Mouse (Mus musculus) liver, embryonic 11.5 days (tissue): ENCODE data around the gene Mrps6. TPM values are rescaled to one million over a fixed set of nuclear protein-coding genes. Genes with fewer than 3 reads are reported as not detected.

Experiments used
- ATAC-seq: fragments of 200-750 bp; cut with Nextera tagmentation; replicated peaks from 2 replicates; pipeline ENCODE4 v1.8.0; 2017; ENCODE audit warnings: moderate number of reproducible peaks, mild to moderate bottlenecking, moderate TSS enrichment, moderate library complexity; ENCODE audit not compliant: low FRiP score
- DNase-seq: peaks from one replicate; pipeline ENCODE4 v3.0.0-alpha.2; 2017; ENCODE audit warnings: low spot score
- H3K27ac ChIP-seq: fragments of 300-500 bp; sonication (generic); 2 replicates; pipeline ENCODE4 v1.5.1; 2014; ENCODE audit warnings: mild to moderate bottlenecking, low read depth, low read length, control low read depth
- H3K27me3 ChIP-seq: fragments of 300-500 bp; sonication (generic); replicated peaks from 2 replicates; pipeline ENCODE4 v1.6.1; 2014; ENCODE audit warnings: low read length, mixed read lengths; ENCODE audit not compliant: control insufficient read depth, insufficient read depth
- H3K36me3 ChIP-seq: fragments of 300-500 bp; sonication (generic); 2 replicates; pipeline ENCODE4 v1.6.1; 2014; ENCODE audit warnings: mild to moderate bottlenecking, low read length, moderate library complexity, mixed read lengths; ENCODE audit not compliant: control insufficient read depth, insufficient read depth
- H3K4me1 ChIP-seq: fragments of 300-500 bp; sonication (generic); replicated peaks from 2 replicates; pipeline ENCODE4 v1.6.1; 2014; ENCODE audit warnings: low read length, mixed read lengths; ENCODE audit not compliant: control insufficient read depth, insufficient read depth
- H3K4me2 ChIP-seq: fragments of 300-500 bp; sonication (generic); 2 replicates; pipeline ENCODE4 v1.6.1; 2014; ENCODE audit warnings: mild to moderate bottlenecking, control low read depth, moderate library complexity
- H3K4me3 ChIP-seq: fragments of 300-500 bp; sonication (generic); 2 replicates; pipeline ENCODE4 v1.5.1; 2014; ENCODE audit warnings: low read depth, low read length, control low read depth
- H3K9ac ChIP-seq: fragments of 300-500 bp; sonication (generic); 2 replicates; pipeline ENCODE4 v1.6.1; 2014; ENCODE audit warnings: low read depth, low read length, control low read depth
- H3K9me3 ChIP-seq: fragments of 300-500 bp; sonication (generic); 2 replicates; pipeline ENCODE4 v1.6.1; 2016; ENCODE audit warnings: low read length, inconsistent platforms, mixed read lengths; ENCODE audit not compliant: control insufficient read depth
- WGBS: fragments of 180-500 bp; shearing (Covaris S2); extraction: QIAGEN DNeasy Blood & Tissue Kit; methylation state at CpG from one replicate; pipeline ENCODE4 v1.1.7; 2014; 5-methylcytosine and 5-hydroxymethylcytosine counted together
- polyA plus RNA-seq: library from polyadenylated mRNA; unstranded; fragments of >200 nt; fragmentation: Nextera tagmentation; extraction: Ambion mirVana; gene quantifications from 2 replicates; pipeline ENCODE4 v1.2.1, GENCODE M21; 2014

Mrps6 gene
- polyA plus RNA-seq, 1 experiment from 2014 or later = 97.5 TPM

- ATAC-seq (no peak), DNase-seq (no peak)
- Histone ChIP-seq H3K36me3 (no peaks in the 10 kb centered on the region), H3K4me3 (no peak overlapping the region), H3K4me2 (no peak overlapping the region), H3K9me3 (no peaks in the 10 kb centered on the region), H3K27ac (no peak overlapping the region), H3K4me1 (no peaks in the 10 kb centered on the region), H3K9ac (no peak overlapping the region), H3K27me3 (no peaks in the 10 kb centered on the region)
- 80% methylated on average over 9 of the region's 9 CpGs for WGBS
Measured at GRCm38 (mm10) chr16:92140328-92140727, 82.3 kb downstream of the Mrps6 start.

GRCm38 (mm10) chr16:92141021-92141420 is 83.0 kb downstream of the Mrps6 start:
- no peaks in the 10 kb centered on the region for H3K4me1 ChIP-seq
- WGBS = 95% methylated on average over 12 of the region's 12 CpGs
- no peaks in the 10 kb centered on the region for H3K9me3 ChIP-seq
- H3K27me3 ChIP-seq = no peaks in the 10 kb centered on the region
- no peak overlapping the region for H3K4me2 ChIP-seq
- DNase-seq (no peak), ATAC-seq (no peak)
- H3K27ac ChIP-seq = no peak overlapping the region
- no peak overlapping the region for H3K9ac ChIP-seq
- no peaks in the 10 kb centered on the region for H3K36me3 ChIP-seq
- no peak overlapping the region for H3K4me3 ChIP-seq

GRCm38 (mm10) chr16:92142426-92143012 is 84.4 kb downstream of the Mrps6 start:
- Histone ChIP-seq H3K27me3 (no peaks in the 10 kb centered on the region), H3K4me1 (no peaks in the 10 kb centered on the region), H3K9ac (no peak overlapping the region), H3K27ac (no peak overlapping the region), H3K4me2 (no peak overlapping the region), H3K9me3 (no peaks in the 10 kb centered on the region), H3K4me3 (no peak overlapping the region), H3K36me3 (no peaks in the 10 kb centered on the region)
- DNase-seq (no peak), ATAC-seq (no peak)
- 74% methylated on average over 9 of the region's 9 CpGs for WGBS

GRCm38 (mm10) chr16:92147631-92148366 is 89.7 kb downstream of the Mrps6 start:
- no peaks in the 10 kb centered on the region for H3K4me1 ChIP-seq
- H3K27ac ChIP-seq = no peak overlapping the region
- no peaks in the 10 kb centered on the region for H3K9me3 ChIP-seq
- H3K4me2 ChIP-seq = no peak overlapping the region
- 0 out of 2 replicates have a peak, but pooled peaks cover 3% of the 10 kb centered on the region for H3K27me3 ChIP-seq
- 84% methylated on average over 12 of the region's 12 CpGs for WGBS
- no peak overlapping the region for H3K4me3 ChIP-seq
- no peak overlapping the region for H3K9ac ChIP-seq
- ATAC-seq = no peak
- no peak for DNase-seq
- H3K36me3 ChIP-seq = no peaks in the 10 kb centered on the region

GRCm38 (mm10) chr16:92148367-92148728 is 90.3 kb downstream of the Mrps6 start:
- Histone ChIP-seq H3K9me3 (no peaks in the 10 kb centered on the region), H3K4me3 (no peak overlapping the region), H3K36me3 (no peaks in the 10 kb centered on the region), H3K4me1 (no peaks in the 10 kb centered on the region), H3K27me3 (0 out of 2 replicates have a peak, but pooled peaks cover 3% of the 10 kb centered on the region), H3K27ac (no peak overlapping the region), H3K4me2 (no peak overlapping the region), H3K9ac (no peak overlapping the region)
- DNase-seq = no peak
- ATAC-seq = no peak
- 75% methylated on average over 2 of the region's 2 CpGs for whole genome bisulfite sequencing

GRCm38 (mm10) chr16:92150975-92151374 is 92.9 kb downstream of the Mrps6 start:
- Histone ChIP-seq H3K4me2 (no peak overlapping the region), H3K4me3 (no peak overlapping the region), H3K9ac (no peak overlapping the region), H3K36me3 (no peaks in the 10 kb centered on the region), H3K9me3 (no peaks in the 10 kb centered on the region), H3K4me1 (no peaks in the 10 kb centered on the region), H3K27ac (no peak overlapping the region), H3K27me3 (peaks cover 3% of the 10 kb centered on the region; the same call in 1 of the 2 replicates)
- DNase-seq = no peak
- 72% methylated on average over 4 of the region's 4 CpGs for WGBS
- no peak for ATAC-seq

GRCm38 (mm10) chr16:92158021-92158455 is 100.0 kb downstream of the Mrps6 start:
- Histone ChIP-seq H3K27ac (peak overlapping the region; percentile 63), H3K4me1 (no peaks in the 10 kb centered on the region), H3K27me3 (peaks cover 22% of the 10 kb centered on the region), H3K9ac (peak overlapping the region; percentile 49), H3K4me3 (peak overlapping the region; percentile 39), H3K4me2 (peak overlapping the region; percentile 65), H3K9me3 (no peaks in the 10 kb centered on the region), H3K36me3 (no peaks in the 10 kb centered on the region)
- DNase-seq (peak; percentile 38), ATAC-seq (0 out of 2 replicates have a peak, but pooled peaks have one; percentile 5)
- 11% methylated on average over 14 of the region's 14 CpGs for WGBS

GRCm38 (mm10) chr16:92158461-92159091 is 100.5 kb downstream of the Mrps6 start:
- Histone ChIP-seq H3K9me3 (no peaks in the 10 kb centered on the region), H3K36me3 (no peaks in the 10 kb centered on the region), H3K4me3 (peak overlapping the region; percentile 39), H3K9ac (peak overlapping the region; percentile 49), H3K27me3 (peaks cover 22% of the 10 kb centered on the region), H3K27ac (peak overlapping the region; percentile 63; the same call in 1 of the 2 replicates), H3K4me2 (peak overlapping the region; percentile 65), H3K4me1 (no peaks in the 10 kb centered on the region)
- ATAC-seq = peak; percentile 76
- 5% methylated on average over 30 of the region's 30 CpGs for WGBS
- peak; percentile 62 for DNase-seq
